Mouse (Mus musculus) liver, embryonic 12.5 days (tissue): ENCODE results near the gene Gpank1. TPM values are rescaled to one million over a fixed set of nuclear protein-coding genes. Genes with fewer than 3 reads are reported as not detected.

Source experiments
- ATAC-seq: fragments of 200-750 bp; cut with Nextera tagmentation; 2 replicates; pipeline ENCODE4 v1.8.0; 2017; ENCODE audit warnings: moderate number of reproducible peaks, mild to moderate bottlenecking, moderate library complexity
- H3K27ac ChIP-seq: fragments of 300-500 bp; sonication (generic); 2 replicates; pipeline ENCODE4 v1.5.1; 2016; ENCODE audit warnings: mild to moderate bottlenecking
- H3K27me3 ChIP-seq: fragments of 300-500 bp; sonication (generic); replicated peaks from 2 replicates; pipeline ENCODE4 v1.6.1; 2016; ENCODE audit warnings: mild to moderate bottlenecking, moderate library complexity
- H3K36me3 ChIP-seq: fragments of 300-500 bp; sonication (generic); 2 replicates; pipeline ENCODE4 v1.6.1; 2016; ENCODE audit warnings: mild to moderate bottlenecking, moderate library complexity
- H3K4me1 ChIP-seq: fragments of 300-500 bp; sonication (generic); 2 replicates; pipeline ENCODE4 v1.6.1; 2016
- H3K4me2 ChIP-seq: fragments of 300-500 bp; sonication (generic); 2 replicates; pipeline ENCODE4 v1.6.1; 2016; ENCODE audit warnings: mild to moderate bottlenecking, moderate library complexity
- H3K4me3 ChIP-seq: fragments of 300-500 bp; sonication (generic); 2 replicates; pipeline ENCODE4 v1.5.1; 2016; ENCODE audit warnings: mild to moderate bottlenecking, moderate library complexity
- H3K9ac ChIP-seq: fragments of 300-500 bp; sonication (generic); 2 replicates; pipeline ENCODE4 v1.6.1; 2016; ENCODE audit warnings: mild to moderate bottlenecking, moderate library complexity
- H3K9me3 ChIP-seq: fragments of 300-500 bp; sonication (generic); replicated peaks from 2 replicates; pipeline ENCODE4 v1.6.1; 2016; ENCODE audit warnings: mild to moderate bottlenecking, moderate library complexity
- WGBS: fragments of 180-500 bp; shearing (Covaris S2); methylation state at CpG from one replicate; pipeline ENCODE4 v1.1.7; 2016; ENCODE audit not compliant: insufficient replicate concordance; 5-methylcytosine and 5-hydroxymethylcytosine counted together
- polyA plus RNA-seq: library from polyadenylated mRNA; unstranded; fragments of >200 nt; fragmentation: Nextera tagmentation; extraction: Ambion mirVana; gene quantifications from 2 replicates; pipeline ENCODE4 v1.2.1, GENCODE M21; 2016

The Gpank1 gene
- polyA plus RNA-seq, 1 experiment from 2014 or later: 19.6 TPM

- no peaks in the 10 kb centered on the region for H3K27me3 ChIP-seq
- ATAC-seq: no peak
- peaks cover 27% of the 10 kb centered on the region for H3K36me3 ChIP-seq
- H3K27ac ChIP-seq: no peak overlapping the region
- H3K4me1 ChIP-seq: peaks cover 48% of the 10 kb centered on the region
- no peak overlapping the region for H3K4me3 ChIP-seq
- no peak overlapping the region for H3K9ac ChIP-seq
- 45% methylated on average over 2 of the region's 2 CpGs for WGBS
- H3K4me2 ChIP-seq: no peak overlapping the region; the same call in 1 of the 2 replicates
- H3K9me3 ChIP-seq: no peaks in the 10 kb centered on the region
Observed at GRCm38 (mm10) chr17:35088151-35088550, 33.1 kb upstream of the Gpank1 start.

- Histone ChIP-seq H3K4me2 (peak within 1 kb of the TSS; percentile 78), H3K4me1 (peaks cover 48% of the 10 kb centered on the region), H3K4me3 (peak within 1 kb of the TSS; percentile 72), H3K9ac (peak within 1 kb of the TSS; percentile 86), H3K9me3 (no peaks in the 10 kb centered on the region), H3K27me3 (no peaks in the 10 kb centered on the region), H3K27ac (peak within 1 kb of the TSS; percentile 95), H3K36me3 (peaks cover 35% of the 10 kb centered on the region)
- 1% methylated on average over 61 of the region's 67 CpGs for WGBS
- peak; percentile 97 for ATAC-seq
Observed at GRCm38 (mm10) chr17:35088825-35089644, 32.2 kb upstream of the Gpank1 start, which contains the start of gene Abhd16a. Gene Abhd16a (plus strand): TSS chr17:35089263.

- Histone ChIP-seq H3K4me1 (peaks cover 41% of the 10 kb centered on the region), H3K9ac (peak overlapping the region; percentile 86), H3K27me3 (no peaks in the 10 kb centered on the region), H3K27ac (peak overlapping the region; percentile 95), H3K36me3 (peaks cover 49% of the 10 kb centered on the region), H3K4me2 (peak overlapping the region; percentile 78), H3K4me3 (peak overlapping the region; percentile 72), H3K9me3 (no peaks in the 10 kb centered on the region)
- WGBS: 57% methylated on average over 8 of the region's 8 CpGs
- ATAC-seq: peak; percentile 62
Observed at GRCm38 (mm10) chr17:35090166-35090932, 30.9 kb upstream of the Gpank1 start.

GRCm38 (mm10) chr17:35092403-35093198, 28.7 kb upstream of the Gpank1 start:
- Histone ChIP-seq H3K9me3 (no peaks in the 10 kb centered on the region), H3K4me1 (peaks cover 36% of the 10 kb centered on the region), H3K4me2 (no peak overlapping the region), H3K36me3 (peaks cover 71% of the 10 kb centered on the region), H3K27ac (0 out of 2 replicates have a peak overlapping the region, but pooled peaks have one; percentile 53), H3K9ac (peak overlapping the region; percentile 6; the same call in 1 of the 2 replicates), H3K4me3 (no peak overlapping the region), H3K27me3 (no peaks in the 10 kb centered on the region)
- 85% methylated on average over 14 of the region's 14 CpGs for WGBS
- no peak for ATAC-seq

- ATAC-seq: no peak
- H3K36me3 ChIP-seq: peaks cover 92% of the 10 kb centered on the region
- peaks cover 38% of the 10 kb centered on the region for H3K4me1 ChIP-seq
- H3K27ac ChIP-seq: 0 out of 2 replicates have a peak overlapping the region, but pooled peaks have one; percentile 42
- WGBS: 75% methylated on average over 15 of the region's 15 CpGs
- H3K4me3 ChIP-seq: no peak overlapping the region
- H3K27me3 ChIP-seq: no peaks in the 10 kb centered on the region
- H3K9ac ChIP-seq: no peak overlapping the region
- H3K9me3 ChIP-seq: no peaks in the 10 kb centered on the region
- no peak overlapping the region for H3K4me2 ChIP-seq
Observed at GRCm38 (mm10) chr17:35094475-35095365, 26.5 kb upstream of the Gpank1 start.

GRCm38 (mm10) chr17:35096597-35096996, 24.7 kb upstream of the Gpank1 start:
- Histone ChIP-seq H3K9ac (no peak overlapping the region), H3K9me3 (no peaks in the 10 kb centered on the region), H3K27me3 (no peaks in the 10 kb centered on the region), H3K4me1 (peaks cover 31% of the 10 kb centered on the region), H3K4me2 (no peak overlapping the region), H3K4me3 (no peak overlapping the region), H3K27ac (no peak overlapping the region), H3K36me3 (peaks cover 100% of the 10 kb centered on the region)
- 89% methylated on average over 12 of the region's 12 CpGs for WGBS
- ATAC-seq: no peak

GRCm38 (mm10) chr17:35097164-35097655, 24.0 kb upstream of the Gpank1 start:
- ATAC-seq: no peak
- H3K4me1 ChIP-seq: peaks cover 28% of the 10 kb centered on the region
- no peaks in the 10 kb centered on the region for H3K9me3 ChIP-seq
- no peak overlapping the region for H3K27ac ChIP-seq
- no peak overlapping the region for H3K4me2 ChIP-seq
- 86% methylated on average over 12 of the region's 12 CpGs for WGBS
- no peak overlapping the region for H3K9ac ChIP-seq
- no peaks in the 10 kb centered on the region for H3K27me3 ChIP-seq
- H3K36me3 ChIP-seq: peaks cover 100% of the 10 kb centered on the region
- no peak overlapping the region for H3K4me3 ChIP-seq

- peaks cover 88% of the 10 kb centered on the region for H3K36me3 ChIP-seq
- H3K4me3 ChIP-seq: no peak overlapping the region
- no peak overlapping the region for H3K4me2 ChIP-seq
- H3K27me3 ChIP-seq: no peaks in the 10 kb centered on the region
- H3K9me3 ChIP-seq: no peaks in the 10 kb centered on the region
- H3K9ac ChIP-seq: 0 out of 2 replicates have a peak overlapping the region, but pooled peaks have one; percentile 14
- 66% methylated on average over 10 of the region's 10 CpGs for WGBS
- no peak for ATAC-seq
- peaks cover 50% of the 10 kb centered on the region for H3K4me1 ChIP-seq
- no peak overlapping the region for H3K27ac ChIP-seq
Observed at GRCm38 (mm10) chr17:35100196-35100765, 21.0 kb upstream of the Gpank1 start.

- 92% methylated on average over 11 of the region's 11 CpGs for WGBS
- ATAC-seq: no peak
- H3K9me3 ChIP-seq: no peaks in the 10 kb centered on the region
- no peak overlapping the region for H3K4me3 ChIP-seq
- no peak overlapping the region for H3K4me2 ChIP-seq
- H3K4me1 ChIP-seq: peaks cover 58% of the 10 kb centered on the region
- H3K27ac ChIP-seq: no peak overlapping the region
- H3K36me3 ChIP-seq: peaks cover 79% of the 10 kb centered on the region
- H3K9ac ChIP-seq: no peak overlapping the region
- no peaks in the 10 kb centered on the region for H3K27me3 ChIP-seq
Observed at GRCm38 (mm10) chr17:35101161-35101560, 20.1 kb upstream of the Gpank1 start.

GRCm38 (mm10) chr17:35102299-35102698, 19.0 kb upstream of the Gpank1 start:
- Histone ChIP-seq H3K4me2 (no peak overlapping the region), H3K27me3 (no peaks in the 10 kb centered on the region), H3K27ac (peak overlapping the region; percentile 43), H3K36me3 (peaks cover 68% of the 10 kb centered on the region), H3K9me3 (no peaks in the 10 kb centered on the region), H3K9ac (no peak overlapping the region), H3K4me1 (peaks cover 61% of the 10 kb centered on the region), H3K4me3 (no peak overlapping the region)
- WGBS: 79% methylated on average over 8 of the region's 8 CpGs
- ATAC-seq: no peak
